Mouse (Mus musculus) G1E (cell line): ENCODE measurements around the gene Irak2.

Source experiments
- CTCF ChIP-seq: IDR thresholded peaks from 2 replicates; pipeline ENCODE4 v1.5.1; 2012; ENCODE audit warnings: low read depth, low read length, inconsistent platforms, mixed read lengths
- GATA1 ChIP-seq: IDR thresholded peaks from 2 replicates; pipeline ENCODE4 v1.6.1; 2012; ENCODE audit warnings: borderline replicate concordance, low read length, inconsistent platforms, mixed read lengths
- GATA2 ChIP-seq: IDR thresholded peaks from 2 replicates; pipeline ENCODE4 v1.6.1; 2012; ENCODE audit warnings: low read depth, low read length, inconsistent platforms, borderline replicate concordance

DNA sequence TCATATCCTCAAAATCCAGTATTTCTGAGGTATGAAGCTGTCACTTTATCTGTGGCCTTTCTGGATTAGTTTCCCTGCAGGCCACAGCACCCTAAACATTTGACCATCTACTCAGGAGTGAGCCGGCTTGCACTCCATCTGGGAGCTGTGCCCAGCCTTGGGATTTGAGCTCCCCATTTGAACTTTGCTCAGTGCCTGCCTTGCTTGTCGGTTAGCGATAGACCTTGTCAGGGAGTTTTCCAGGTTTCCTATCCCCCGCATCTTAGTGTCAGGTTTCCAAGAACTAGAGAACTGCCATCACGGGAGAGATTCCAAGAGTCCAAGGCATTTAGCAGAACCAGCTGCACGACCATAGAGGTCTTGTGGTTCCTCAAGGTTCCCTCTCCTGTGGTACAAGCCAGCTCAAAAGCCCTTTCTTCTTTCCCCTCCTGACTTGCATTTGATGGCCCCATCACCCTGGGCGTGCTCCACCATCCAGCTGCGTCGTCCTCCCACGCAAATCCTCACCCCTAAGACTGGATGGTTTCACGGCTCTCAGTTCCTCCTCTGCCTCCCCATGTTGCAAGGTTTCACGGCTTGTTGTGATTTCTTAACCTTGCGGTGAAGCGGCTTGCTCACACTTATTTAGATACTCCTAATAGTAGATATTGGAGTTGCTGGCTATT, 38.9 kb downstream of the Irak2 start:
- TF ChIP-seq CTCF: no peak
- TF ChIP-seq GATA2: no peak
- TF ChIP-seq GATA1: no peak
